Mouse (Mus musculus): ENCODE measurements at regions not wholly inside any gene's neighbourhood (a gene's known extent, or its start where the extent isn't known, plus 50 kb on each side); places are given as distances from the start of the nearest gene placed in this dataset.

DNA sequence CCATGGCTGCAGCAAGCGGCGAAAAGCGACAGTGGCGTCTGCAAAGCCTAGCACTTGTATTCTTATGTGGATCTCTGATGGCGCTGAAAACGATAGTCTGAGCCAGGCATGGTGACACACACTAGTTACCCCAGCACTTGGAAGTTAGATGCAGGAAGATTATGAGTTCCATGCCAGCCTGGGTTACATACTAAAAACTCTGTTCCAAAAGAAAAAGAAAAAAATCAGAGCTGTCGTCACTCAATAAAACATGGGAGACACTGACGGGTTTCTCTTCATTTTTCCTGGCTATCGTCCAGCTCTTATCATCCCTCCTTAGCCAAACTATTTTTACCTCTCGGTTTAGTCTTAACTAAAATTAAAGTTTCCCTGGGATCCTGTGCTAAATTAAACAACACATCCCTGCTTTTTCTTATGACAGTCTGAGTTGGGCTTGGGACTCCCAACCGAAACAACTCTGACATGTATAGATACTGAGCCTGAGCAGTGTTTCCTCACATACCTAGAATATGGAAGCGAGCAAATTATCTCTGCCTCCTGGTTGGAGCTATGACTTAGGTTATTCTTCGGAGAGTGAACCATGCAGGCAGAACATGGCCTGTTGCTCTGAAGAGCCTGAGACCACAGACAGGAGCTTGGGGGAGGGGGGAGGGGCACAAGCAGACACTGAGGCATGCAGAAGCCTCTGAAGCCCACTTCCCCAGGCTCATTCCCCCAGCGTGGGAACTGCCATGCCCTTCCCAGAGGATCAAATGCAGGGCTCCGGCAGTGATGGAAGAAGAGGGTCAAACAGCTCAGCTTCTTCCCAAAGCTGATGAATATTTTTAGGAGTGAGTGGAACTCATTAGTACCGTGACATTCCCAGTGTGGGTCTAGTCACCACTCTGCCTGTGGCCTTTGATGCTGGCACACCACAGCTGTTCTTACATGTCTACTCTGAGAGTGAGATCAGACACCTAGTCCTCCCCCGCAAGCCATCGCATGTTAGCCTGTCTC, 155.5 kb downstream of the Rchy1 start:
- ATAC-seq (no peak), DNase-seq (ENCODE audit: low spot score) (no peak)
- no peak overlapping the region for H3K27ac ChIP-seq (ENCODE audit: low read length)
- WGBS = 54% methylated on average over 18 of the region's 18 CpGs
- no peaks in the 10 kb centered on the region for H3K27me3 ChIP-seq (replicated peaks; ENCODE audit: insufficient read depth, low read length)
- no peaks in the 10 kb centered on the region for H3K9me3 ChIP-seq (ENCODE audit: low read length)
- H3K36me3 ChIP-seq (ENCODE audit: insufficient read depth, low read length) = no peaks in the 10 kb centered on the region
- no peak overlapping the region for H3K9ac ChIP-seq (replicated peaks; ENCODE audit: low read depth)
- H3K4me3 ChIP-seq (ENCODE audit: low read depth, low read length) = no peak overlapping the region
- no peak overlapping the region for H3K4me2 ChIP-seq (replicated peaks; ENCODE audit: low read depth, low read length)
- no peaks in the 10 kb centered on the region for H3K4me1 ChIP-seq (ENCODE audit: insufficient read depth, low read depth, low read length)
- TF ChIP-seq CTCF (IDR thresholded peaks at IDR 0.05) (no peak), EP300 (IDR thresholded peaks at IDR 0.05) (no peak)

DNA sequence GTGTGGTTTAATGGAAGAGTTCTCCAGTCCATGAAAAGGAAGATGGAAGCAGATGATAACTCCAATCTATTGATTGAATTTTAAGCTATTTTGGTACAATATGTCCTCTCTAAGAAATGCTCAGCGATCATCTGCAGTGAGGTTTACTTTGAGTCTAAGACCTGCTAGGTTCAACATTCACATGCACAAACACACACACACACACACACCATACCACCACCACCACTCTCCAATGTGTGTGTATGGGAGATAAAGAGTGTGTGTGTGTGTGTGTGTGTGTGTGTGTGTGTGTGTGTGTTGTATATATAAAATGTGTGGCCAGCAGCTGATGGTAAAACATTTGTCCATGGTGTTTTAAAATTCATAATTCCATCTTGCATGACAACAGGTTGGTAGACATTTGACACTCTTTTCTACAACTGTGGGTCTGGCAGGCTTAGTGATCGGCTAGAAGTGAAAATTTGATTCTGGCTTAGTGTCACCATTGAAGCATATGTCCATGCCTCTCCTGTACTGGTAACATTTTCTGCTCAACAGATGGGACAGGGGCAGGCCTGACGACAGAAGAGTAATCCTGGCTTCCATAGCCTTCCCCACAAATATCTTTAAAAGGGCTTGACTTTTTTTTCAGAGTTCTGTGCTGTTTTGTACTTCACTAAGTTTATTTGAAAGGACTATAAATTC, 161.4 kb downstream of the Rchy1 start:
- Histone ChIP-seq H3K27ac (ENCODE audit: low read length) (no peak overlapping the region), H3K4me1 (ENCODE audit: insufficient read depth, low read depth, low read length) (no peaks in the 10 kb centered on the region), H3K4me3 (ENCODE audit: low read depth, low read length) (no peak overlapping the region), H3K9ac (replicated peaks; ENCODE audit: low read depth) (no peak overlapping the region), H3K27me3 (replicated peaks; ENCODE audit: insufficient read depth, low read length) (no peaks in the 10 kb centered on the region), H3K9me3 (ENCODE audit: low read length) (no peaks in the 10 kb centered on the region), H3K36me3 (ENCODE audit: insufficient read depth, low read length) (no peaks in the 10 kb centered on the region), H3K4me2 (replicated peaks; ENCODE audit: low read depth, low read length) (no peak overlapping the region)
- DNase-seq (ENCODE audit: low spot score) (no peak), ATAC-seq (no peak)
- no peak for TF ChIP-seq EP300 (IDR thresholded peaks at IDR 0.05)
- no peak for TF ChIP-seq CTCF (IDR thresholded peaks at IDR 0.05)
- WGBS = 85% methylated on average over 3 of the region's 3 CpGs

DNA sequence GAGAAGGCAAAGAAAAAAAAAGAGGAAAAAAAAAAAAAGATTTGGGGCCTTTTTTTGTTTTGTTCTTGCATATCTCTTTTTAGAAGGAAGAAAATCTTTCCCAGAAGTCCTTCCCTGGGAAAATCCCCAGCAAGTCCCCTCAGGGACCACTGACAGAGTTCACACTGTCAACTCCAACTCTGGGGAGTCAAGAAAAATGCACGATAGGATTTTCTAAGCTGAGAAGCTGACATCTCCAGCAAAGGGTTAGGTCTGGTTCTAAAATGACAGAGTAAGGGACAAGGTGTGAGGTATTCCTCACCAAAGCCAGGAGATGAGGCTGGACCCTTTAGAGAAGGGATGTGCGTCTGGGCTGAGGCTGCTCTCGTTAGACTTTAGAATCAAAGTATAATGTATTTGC, 165.5 kb downstream of the Rchy1 start:
- Histone ChIP-seq H3K4me2 (replicated peaks; ENCODE audit: low read depth, low read length) (no peak overlapping the region), H3K27ac (ENCODE audit: low read length) (no peak overlapping the region), H3K36me3 (ENCODE audit: insufficient read depth, low read length) (no peaks in the 10 kb centered on the region), H3K4me1 (ENCODE audit: insufficient read depth, low read depth, low read length) (no peaks in the 10 kb centered on the region), H3K4me3 (ENCODE audit: low read depth, low read length) (no peak overlapping the region), H3K9me3 (ENCODE audit: low read length) (no peaks in the 10 kb centered on the region), H3K27me3 (replicated peaks; ENCODE audit: insufficient read depth, low read length) (no peaks in the 10 kb centered on the region), H3K9ac (replicated peaks; ENCODE audit: low read depth) (no peak overlapping the region)
- DNase-seq (ENCODE audit: low spot score) (no peak), ATAC-seq (no peak)
- WGBS = 81% methylated on average over 3 of the region's 3 CpGs
- TF ChIP-seq EP300 (IDR thresholded peaks at IDR 0.05) (no peak), CTCF (IDR thresholded peaks at IDR 0.05) (no peak)

DNA sequence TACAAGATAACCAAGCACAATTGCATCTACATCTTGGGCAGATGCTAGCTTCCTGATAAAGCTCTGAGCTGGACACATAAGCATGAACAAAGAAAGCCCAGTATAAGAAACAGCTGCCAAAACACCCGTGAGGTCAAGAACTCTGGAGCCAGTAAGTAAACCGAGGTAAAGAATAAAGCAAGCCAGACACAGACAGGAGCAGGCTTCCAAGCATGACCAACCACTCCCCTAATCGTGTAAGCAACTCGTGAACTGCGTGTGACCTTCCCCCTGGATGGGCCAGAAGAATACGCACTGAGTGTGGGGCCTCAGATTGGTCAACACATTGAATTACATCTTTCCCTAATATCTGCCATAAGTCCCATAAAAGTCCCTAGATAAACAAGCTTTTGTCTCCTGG, 170.1 kb downstream of the Rchy1 start:
- H3K9me3 ChIP-seq (ENCODE audit: low read length) = no peaks in the 10 kb centered on the region
- no peaks in the 10 kb centered on the region for H3K4me1 ChIP-seq (ENCODE audit: insufficient read depth, low read depth, low read length)
- no peak overlapping the region for H3K27ac ChIP-seq (ENCODE audit: low read length)
- ATAC-seq (no peak), DNase-seq (ENCODE audit: low spot score) (no peak)
- H3K9ac ChIP-seq (replicated peaks; ENCODE audit: low read depth) = no peak overlapping the region
- H3K4me2 ChIP-seq (replicated peaks; ENCODE audit: low read depth, low read length) = no peak overlapping the region
- no peaks in the 10 kb centered on the region for H3K36me3 ChIP-seq (ENCODE audit: insufficient read depth, low read length)
- WGBS = 51% methylated on average over 6 of the region's 6 CpGs
- TF ChIP-seq CTCF (IDR thresholded peaks at IDR 0.05) = no peak
- TF ChIP-seq EP300 (IDR thresholded peaks at IDR 0.05) = no peak
- no peaks in the 10 kb centered on the region for H3K27me3 ChIP-seq (replicated peaks; ENCODE audit: insufficient read depth, low read length)
- no peak overlapping the region for H3K4me3 ChIP-seq (ENCODE audit: low read depth, low read length)

DNA sequence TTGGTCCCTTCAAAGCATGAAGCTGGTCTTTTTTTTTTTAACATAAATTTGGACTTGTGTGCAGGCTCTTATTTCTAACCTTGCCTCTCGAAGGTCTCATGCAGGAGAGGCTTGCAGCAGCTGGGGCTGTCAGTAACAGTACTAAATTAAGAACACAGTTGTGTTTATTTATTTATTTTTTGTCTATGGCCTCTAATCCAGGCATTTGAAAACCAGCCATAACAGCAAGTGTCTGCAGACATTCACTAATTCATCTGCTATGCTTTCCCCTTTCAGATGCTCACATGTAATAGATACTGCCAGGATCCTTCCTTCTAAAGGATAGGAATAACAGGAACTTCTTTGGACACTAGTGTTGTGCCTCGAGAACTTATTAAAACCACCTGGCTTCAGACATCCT, 172.5 kb downstream of the Rchy1 start:
- no peak for DNase-seq (ENCODE audit: low spot score)
- 38% methylated on average over 2 of the region's 2 CpGs for WGBS
- TF ChIP-seq EP300 (IDR thresholded peaks at IDR 0.05) = no peak
- no peak for TF ChIP-seq CTCF (IDR thresholded peaks at IDR 0.05)
- Histone ChIP-seq H3K9me3 (ENCODE audit: low read length) (no peaks in the 10 kb centered on the region), H3K36me3 (ENCODE audit: insufficient read depth, low read length) (no peaks in the 10 kb centered on the region), H3K27me3 (replicated peaks; ENCODE audit: insufficient read depth, low read length) (no peaks in the 10 kb centered on the region), H3K4me2 (replicated peaks; ENCODE audit: low read depth, low read length) (no peak overlapping the region), H3K27ac (ENCODE audit: low read length) (no peak overlapping the region), H3K9ac (replicated peaks; ENCODE audit: low read depth) (no peak overlapping the region), H3K4me3 (ENCODE audit: low read depth, low read length) (no peak overlapping the region), H3K4me1 (ENCODE audit: insufficient read depth, low read depth, low read length) (no peaks in the 10 kb centered on the region)
- ATAC-seq = no peak

DNA sequence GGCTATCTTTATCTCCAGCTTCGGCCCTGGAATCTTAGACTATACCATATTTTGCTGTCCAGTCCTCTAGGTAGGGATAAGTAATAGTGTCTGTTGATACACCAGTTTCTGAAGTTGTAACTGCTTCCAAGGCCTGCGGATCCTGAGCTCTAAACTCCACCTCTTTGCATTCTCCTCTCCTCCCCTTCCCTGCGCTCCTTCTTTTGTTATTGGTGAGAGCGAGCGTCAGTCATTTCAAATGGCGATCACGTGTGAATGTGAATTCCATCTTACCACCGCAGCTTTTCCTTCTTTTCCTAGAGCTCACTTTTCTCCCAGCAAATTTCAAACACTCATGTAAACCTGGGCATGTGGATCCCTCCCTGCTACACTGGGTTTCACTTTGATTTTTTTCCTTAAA, 178.9 kb downstream of the Rchy1 start:
- no peak for ATAC-seq
- 86% methylated on average over 8 of the region's 8 CpGs for WGBS

More for the DNA sequence above, 178.9 kb downstream of the Rchy1 start:
- Histone ChIP-seq H3K27me3 (replicated peaks; ENCODE audit: insufficient read depth, low read length) (no peaks in the 10 kb centered on the region), H3K4me3 (ENCODE audit: low read depth, low read length) (no peak overlapping the region), H3K4me2 (replicated peaks; ENCODE audit: low read depth, low read length) (no peak overlapping the region), H3K4me1 (ENCODE audit: insufficient read depth, low read depth, low read length) (no peaks in the 10 kb centered on the region), H3K9me3 (ENCODE audit: low read length) (no peaks in the 10 kb centered on the region), H3K9ac (replicated peaks; ENCODE audit: low read depth) (no peak overlapping the region), H3K36me3 (ENCODE audit: insufficient read depth, low read length) (no peaks in the 10 kb centered on the region), H3K27ac (ENCODE audit: low read length) (no peak overlapping the region)
- TF ChIP-seq CTCF (IDR thresholded peaks at IDR 0.05) = no peak
- no peak for TF ChIP-seq EP300 (IDR thresholded peaks at IDR 0.05)
- DNase-seq (ENCODE audit: low spot score) = no peak

Data from lung, postnatal 0 days (tissue).